Mouse (Mus musculus): Measurements from ENCODE around the gene Ndufaf2. TPM values are rescaled to one million over a fixed set of nuclear protein-coding genes. Genes with fewer than 3 reads are reported as not detected.

Ndufaf2 gene
- total RNA-seq (2022): 10 to 100 TPM; 16.1 to 21.8 (median 19.8) TPM

DNA sequence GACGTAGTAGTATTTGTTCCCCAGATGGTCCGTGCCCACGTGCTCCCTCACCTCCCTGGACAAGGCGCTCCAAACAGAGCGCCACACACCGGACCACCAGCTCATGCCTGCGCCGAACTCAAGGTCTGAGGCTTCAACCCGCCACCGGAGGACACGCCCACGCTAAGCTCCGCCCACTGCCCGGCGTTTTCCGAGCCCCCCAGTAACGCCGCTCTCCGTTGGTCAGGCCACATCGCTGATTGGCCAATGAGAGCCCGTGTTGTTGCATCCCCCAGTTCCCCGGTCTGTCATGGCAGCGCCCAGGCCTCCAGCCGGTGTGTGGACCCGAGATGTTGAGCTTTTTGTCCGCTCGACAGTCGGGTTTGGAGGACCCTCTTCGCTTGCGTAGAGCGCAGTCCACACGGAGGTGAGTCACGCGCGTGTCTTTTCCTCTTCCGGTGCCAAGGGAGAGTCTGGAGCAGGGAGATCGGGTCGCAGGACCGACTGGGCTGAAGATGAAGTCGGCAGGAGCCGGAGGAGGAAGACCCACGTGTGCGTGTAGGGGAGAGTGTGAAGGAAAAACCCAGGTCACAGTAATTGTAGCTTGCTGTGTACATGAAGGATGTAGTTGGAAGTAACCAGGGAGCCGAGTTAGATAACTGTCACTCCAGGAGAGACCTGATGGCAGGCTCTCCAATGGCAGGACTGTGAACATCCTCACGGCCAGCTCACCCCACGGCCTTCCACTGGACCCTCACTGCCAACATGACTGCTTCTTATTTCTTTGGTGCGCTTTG lies at the start of gene Ndufaf2, which contains the start of gene Ercc8:
Gene Ndufaf2, minus strand, starts transcription at position 159 of the 776 bp plus-strand sequence.
Gene Ercc8, plus strand, starts transcription at position 267 of the 776 bp plus-strand sequence.
- peak; percentile 87 to 96 for DNase-seq (ENCODE audit: low spot score in 2 of 2)

DNA sequence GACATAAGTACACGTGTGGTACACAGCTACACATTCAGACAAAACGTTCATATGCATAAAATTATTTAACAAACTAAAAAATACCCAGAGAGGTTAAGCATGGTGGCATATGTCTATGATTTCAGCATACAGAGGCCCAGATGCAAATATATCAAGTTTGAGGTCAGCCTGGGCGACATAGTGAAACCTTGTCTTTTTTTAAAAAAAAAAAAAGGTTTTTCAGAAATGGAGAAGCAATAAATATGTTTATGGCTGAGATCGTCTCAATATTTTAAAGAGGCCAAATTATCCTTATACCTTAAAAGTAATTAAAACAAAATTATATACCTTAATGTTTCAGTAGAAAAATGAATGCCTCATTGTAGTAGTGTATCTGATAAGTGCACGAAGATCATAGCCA lies 49.7 kb upstream of the Ndufaf2 start:
- DNase-seq (ENCODE audit: low spot score in 2 of 2): no peak

GRCm38 (mm10) chr13:108207447-108207846 lies 49.0 kb upstream of the Ndufaf2 start:
- DNase-seq (ENCODE audit: low spot score in 2 of 2): no peak

DNA sequence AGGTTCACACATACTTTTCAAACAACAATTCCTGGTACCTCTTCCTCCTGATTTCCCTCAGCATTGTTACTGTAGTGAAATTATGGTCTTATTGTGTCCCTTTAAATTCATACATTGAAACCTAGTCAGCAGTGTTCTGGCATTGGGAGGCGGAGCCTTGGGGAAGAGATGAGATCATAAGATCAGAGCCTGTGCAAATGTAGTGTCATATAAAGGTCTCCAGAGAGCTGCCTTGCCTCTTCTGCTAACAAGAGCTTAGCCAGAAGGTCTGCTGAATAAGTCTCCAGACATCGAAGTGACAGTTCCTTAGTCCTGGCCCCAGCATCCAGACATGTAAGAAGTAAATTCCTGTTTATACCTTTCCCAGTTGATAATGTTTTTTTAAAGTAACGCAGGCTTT lies 46.4 kb upstream of the Ndufaf2 start:
- DNase-seq (ENCODE audit: low spot score in 2 of 2): no peak

- DNase-seq (ENCODE audit: low spot score in 2 of 2): no peak
Measured at GRCm38 (mm10) chr13:108195474-108195873, 37.1 kb upstream of the Ndufaf2 start.

DNA sequence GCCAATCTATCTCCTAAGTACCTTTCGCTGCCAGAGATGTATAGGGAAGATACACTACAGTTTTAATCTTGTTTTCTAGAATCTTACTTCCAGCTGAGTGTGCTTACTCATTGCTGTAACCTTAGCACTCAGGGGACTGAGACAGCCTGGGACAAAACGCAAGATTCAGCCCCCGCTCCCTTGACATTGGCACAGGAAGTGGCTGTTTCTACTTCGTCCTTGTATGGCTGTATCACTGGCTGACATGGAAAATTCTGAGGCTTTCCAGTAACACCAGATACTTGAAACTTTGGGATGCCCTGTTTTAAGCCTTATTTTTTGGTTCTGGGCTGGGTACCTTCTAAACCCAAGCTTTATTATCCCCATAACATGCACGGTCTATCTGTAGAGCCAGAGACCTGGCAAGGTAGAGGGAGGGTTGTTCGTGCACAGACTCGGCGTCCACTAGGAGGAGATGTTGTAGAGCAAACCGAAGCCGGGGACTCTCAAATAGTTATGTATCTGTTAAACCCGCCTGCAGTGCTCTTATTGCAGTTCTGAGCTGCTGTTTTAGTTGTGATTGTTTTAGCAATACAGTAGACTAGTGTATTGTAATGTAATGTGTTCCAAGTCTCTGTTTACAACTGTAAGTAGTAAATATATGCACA lies 32.8 kb upstream of the Ndufaf2 start:
- DNase-seq (ENCODE audit: low spot score in 2 of 2): peak in 1 of 2 experiments; percentile 55

DNA sequence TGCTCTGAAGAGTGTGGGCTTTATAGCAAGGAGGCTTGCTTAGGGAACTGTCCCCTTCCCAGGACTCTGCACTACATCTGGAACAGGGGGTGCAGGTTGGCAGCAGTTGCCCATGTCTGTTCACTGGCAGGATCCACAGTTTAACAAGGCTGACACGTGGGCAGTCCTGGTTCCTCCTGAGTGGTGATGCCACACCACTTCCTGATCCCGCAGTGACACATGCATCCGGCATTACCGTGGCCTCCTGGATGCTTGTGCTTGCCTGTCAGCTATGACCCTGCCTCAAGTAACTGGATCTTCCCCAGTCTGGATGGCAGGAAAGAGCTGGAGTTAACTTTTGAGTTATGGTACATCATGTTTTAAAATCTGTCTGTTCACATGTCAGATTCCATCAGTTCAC lies 29.6 kb upstream of the Ndufaf2 start:
- no peak for DNase-seq (ENCODE audit: low spot score in 2 of 2)

GRCm38 (mm10) chr13:108185530-108185929 lies 27.1 kb upstream of the Ndufaf2 start:
- DNase-seq (ENCODE audit: low spot score in 2 of 2): no peak

- DNase-seq (ENCODE audit: low spot score in 2 of 2): no peak
Measured at GRCm38 (mm10) chr13:108184743-108185255, 26.4 kb upstream of the Ndufaf2 start.

GRCm38 (mm10) chr13:108180821-108181220 lies 22.4 kb upstream of the Ndufaf2 start:
- no peak for DNase-seq (ENCODE audit: low spot score in 2 of 2)

GRCm38 (mm10) chr13:108179618-108180017 lies 21.2 kb upstream of the Ndufaf2 start:
- no peak for DNase-seq (ENCODE audit: low spot score in 2 of 2)

DNA sequence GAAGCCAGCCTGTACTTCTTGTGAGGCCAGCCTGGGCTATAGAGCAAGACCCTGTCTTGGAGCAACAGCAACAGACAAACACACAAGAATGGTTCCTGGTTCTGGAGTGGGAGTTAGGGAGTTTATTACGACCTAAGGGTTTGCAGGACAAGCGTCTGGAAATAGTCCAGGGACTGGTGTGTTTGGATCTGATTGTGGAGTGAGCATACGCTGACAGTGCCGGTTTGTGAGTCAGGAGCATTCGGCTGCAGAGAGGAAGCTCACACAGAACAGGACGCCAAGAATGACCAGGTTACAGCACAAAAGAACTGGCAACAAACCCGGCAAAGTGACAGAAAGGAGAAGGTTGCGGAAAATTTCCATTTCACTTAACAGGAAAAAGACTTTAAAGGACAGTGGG lies 12.1 kb upstream of the Ndufaf2 start:
- DNase-seq (ENCODE audit: low spot score in 2 of 2): no peak

- DNase-seq (ENCODE audit: low spot score in 2 of 2): no peak
Measured at GRCm38 (mm10) chr13:108170002-108170401, 11.6 kb upstream of the Ndufaf2 start.

GRCm38 (mm10) chr13:108164621-108165020 lies 6.2 kb upstream of the Ndufaf2 start:
- DNase-seq (ENCODE audit: low spot score in 2 of 2): no peak

- DNase-seq (ENCODE audit: low spot score in 2 of 2): no peak
Measured at GRCm38 (mm10) chr13:108163912-108164311, 5.5 kb upstream of the Ndufaf2 start.

DNA sequence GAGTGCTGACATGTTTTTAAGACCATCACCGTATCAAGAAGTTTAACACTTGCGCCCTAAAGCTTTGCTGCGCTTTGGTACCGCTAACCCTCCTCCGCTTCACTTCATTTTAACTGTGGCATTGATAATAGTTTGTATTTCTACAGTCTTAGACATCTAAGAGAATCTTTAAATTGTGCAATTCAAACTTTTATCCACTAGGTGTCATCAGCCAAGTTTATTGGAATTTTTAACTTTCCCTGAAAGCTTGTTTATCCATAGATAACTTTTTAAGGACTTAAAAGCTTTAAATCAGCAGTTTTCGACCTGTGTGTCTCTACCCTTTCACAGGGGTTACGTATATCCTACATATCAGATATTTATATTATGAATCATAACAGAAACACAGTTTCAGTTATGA lies 1.5 kb upstream of the Ndufaf2 start:
- DNase-seq (ENCODE audit: low spot score in 2 of 2): no peak

DNA sequence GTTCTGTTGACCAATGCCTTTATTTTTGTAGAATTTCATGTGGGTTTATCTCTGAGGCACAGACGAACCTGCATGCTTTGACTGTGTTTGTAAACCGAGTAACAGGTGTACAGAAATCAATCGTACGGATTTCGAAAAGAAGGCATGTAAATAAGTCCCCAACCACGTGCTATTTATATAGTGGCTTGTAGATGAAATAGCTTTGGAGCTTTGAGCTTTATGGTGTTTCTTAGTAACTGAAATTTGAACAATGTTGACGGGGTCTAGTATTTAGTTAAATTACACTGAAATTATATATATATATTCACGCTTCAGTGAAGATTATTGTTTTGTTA lies 785 bp upstream of the Ndufaf2 start:
- no peak for DNase-seq (ENCODE audit: low spot score in 2 of 2)

DNA sequence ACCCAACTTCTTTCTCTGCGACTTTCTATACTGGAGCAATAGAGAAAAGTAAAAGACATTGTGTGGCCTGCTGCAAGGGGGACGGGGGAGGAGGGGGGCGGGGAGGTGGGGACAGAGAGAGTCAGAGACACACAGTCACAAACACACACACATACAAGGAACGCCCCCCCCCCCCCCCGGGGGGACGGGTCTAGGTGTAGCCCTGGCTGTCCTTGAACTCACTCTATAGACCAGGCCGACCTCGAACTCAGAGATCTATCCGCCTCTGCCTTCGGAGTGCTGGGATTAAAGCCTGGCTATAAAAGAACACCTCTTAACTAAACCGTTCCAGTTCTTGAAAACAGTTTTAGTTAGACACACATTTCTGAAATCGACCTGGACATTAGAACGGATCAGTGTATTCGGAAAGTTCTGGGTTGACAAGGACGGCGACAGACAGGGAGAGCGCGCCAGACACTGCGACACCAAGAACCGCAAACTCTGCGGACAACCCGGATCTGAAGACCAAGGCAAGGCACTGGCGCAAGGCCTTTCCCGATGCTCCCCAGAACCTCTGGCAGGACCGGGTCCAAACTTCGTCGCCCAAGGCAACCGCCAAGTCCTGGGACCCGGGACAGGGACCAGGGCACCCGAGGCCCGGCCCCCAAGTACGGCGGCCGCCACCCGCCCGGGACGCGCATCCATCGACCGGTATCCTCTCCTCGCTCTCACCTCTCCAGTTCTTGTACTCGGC lies 525 bp downstream of the Ndufaf2 start:
- no peak for DNase-seq (ENCODE audit: low spot score in 2 of 2)

DNA sequence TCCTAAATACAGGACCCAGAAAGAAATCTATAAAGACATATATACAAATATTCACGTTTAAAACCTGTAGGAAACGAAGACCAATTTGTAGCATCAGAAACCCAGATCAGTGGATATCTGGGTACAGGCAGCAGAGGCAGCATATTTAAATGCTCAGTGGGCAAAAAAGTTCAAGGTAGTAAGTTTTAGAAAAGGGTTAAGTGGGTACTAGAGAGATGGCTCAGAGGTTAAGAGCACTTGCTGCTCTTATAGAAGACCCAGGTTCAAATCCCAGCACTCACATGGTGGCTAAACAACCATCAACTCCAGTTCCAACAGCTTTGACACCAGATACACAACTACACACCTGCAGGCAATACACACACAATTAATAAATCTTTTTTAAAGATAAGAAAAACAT lies 1.3 kb downstream of the Ndufaf2 start:
- DNase-seq (ENCODE audit: low spot score in 2 of 2): no peak

- no peak for DNase-seq (ENCODE audit: low spot score in 2 of 2)
Measured at GRCm38 (mm10) chr13:108152650-108153372, 5.6 kb downstream of the Ndufaf2 start.

DNA sequence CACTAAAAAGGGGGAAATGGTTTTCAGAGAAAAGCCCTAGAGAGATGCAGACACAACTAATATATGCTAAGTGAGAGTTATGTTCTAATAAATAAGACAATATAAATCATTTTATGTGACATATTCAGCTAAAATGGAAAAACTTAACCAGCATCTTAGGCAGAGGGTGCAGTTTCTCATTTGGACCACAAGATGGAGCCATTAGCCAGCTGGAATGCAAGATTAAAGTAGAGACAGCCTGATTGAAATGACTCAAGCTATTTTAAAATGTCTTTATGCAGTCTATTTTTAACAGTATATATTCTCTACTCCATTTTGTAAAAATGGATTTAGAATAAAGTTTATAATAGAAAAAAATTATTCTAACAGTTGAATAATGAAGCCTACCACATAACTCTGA lies 6.6 kb downstream of the Ndufaf2 start:
- no peak for DNase-seq (ENCODE audit: low spot score in 2 of 2)
